Mouse (Mus musculus) left cerebral cortex, adult 8-10 months (tissue): ENCODE data around the gene Teddm3. TPM values are rescaled to one million over a fixed set of nuclear protein-coding genes. Genes with fewer than 3 reads are reported as not detected.
"Not testable (repeated sequence)": the region's sequence is repeated elsewhere in the genome, so short reads cannot be mapped to it uniquely, and the experiment has no call there.

Source experiments
- DNase-seq, 2 experiments: peaks; one replicate each; pipeline ENCODE4 v3.0.0; 2022; ENCODE audit warnings: low spot score in 2 of 2
- total RNA-seq, 4 experiments: library from RNA; stranded (reverse); gene quantifications; 2 replicates each; pipeline ENCODE4 v1.2.4; 2022

Teddm3 gene
- total RNA-seq, 4 experiments from 2014 or later: 0.95 to 1.9 (median 1.1) TPM

DNA sequence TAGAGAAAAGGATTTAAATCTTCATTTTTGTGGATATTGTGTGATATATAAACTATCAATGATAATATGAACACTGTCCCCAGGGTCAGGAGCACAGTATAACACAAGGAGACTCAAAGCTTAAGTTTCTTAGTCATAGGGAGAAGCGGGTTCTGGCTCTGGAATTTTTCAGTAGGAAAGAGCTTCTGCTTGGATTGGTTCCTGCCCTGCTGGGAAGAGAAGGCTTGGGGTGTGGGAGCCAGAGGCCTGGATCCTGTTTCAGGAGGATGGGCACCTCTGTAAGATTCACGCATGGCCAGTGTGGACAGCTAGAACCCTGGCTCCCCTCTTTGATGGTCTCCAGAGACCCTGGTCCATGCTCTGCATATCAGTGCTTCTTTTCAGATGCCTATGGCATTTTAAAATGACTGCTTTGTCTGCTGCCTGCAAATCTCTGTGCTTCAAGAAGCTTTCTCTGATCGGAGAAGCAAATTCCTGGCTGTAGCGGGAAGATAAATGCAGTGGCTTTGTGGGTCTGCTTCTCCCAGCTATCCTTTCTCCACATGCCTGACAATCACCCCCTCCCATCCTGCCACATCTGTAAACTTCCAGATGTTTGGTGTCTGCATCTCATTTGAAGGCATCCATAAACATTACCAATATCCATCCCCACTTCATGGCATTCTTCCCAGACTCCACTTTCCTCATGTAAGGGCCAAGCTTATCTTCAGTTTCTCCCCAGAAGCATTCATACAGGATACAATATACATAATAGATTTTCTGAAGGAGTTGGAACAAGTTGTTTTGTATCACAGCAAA is 2.0 kb downstream of the Teddm3 start:
- DNase-seq: no peak

DNA sequence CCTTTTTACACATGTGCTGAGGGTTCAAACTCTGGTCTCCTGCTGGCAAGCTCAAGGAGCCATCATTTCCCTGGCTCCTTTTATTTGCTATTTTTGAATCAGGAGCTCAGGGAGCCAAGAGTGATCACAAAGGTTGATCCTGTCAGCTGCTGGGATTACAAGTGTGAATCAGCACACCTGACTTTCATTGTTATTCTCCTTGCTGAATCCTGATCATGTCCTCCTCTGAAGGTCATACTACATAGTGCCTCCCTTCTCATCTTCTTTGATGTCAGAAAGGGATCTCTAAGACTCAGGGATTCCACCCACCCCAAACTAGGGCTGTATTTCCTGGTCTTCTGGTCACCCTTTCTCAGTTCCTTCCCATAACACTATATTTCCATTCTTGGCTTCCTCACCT is 3.9 kb downstream of the Teddm3 start:
- DNase-seq: no peak

DNA sequence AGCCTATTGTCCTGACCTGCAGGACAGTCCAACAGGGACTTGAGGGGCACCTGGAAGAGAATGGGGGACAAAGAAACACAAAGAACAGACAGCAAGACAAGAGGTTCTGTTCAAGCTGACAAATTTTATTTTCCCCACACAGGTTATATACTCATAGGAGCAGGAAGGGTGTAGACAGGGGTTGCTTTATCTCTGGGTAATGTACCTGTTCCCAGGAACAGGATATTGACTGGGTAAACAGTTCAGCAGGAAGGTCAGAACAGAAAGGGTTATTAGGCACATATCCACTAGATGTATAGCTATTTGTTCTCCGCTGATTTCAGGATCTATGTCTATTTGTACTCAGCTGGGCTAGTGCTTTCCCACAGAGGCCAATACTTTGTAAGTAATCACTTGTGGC is 5.3 kb downstream of the Teddm3 start:
- DNase-seq: not testable (repeated sequence)

DNA sequence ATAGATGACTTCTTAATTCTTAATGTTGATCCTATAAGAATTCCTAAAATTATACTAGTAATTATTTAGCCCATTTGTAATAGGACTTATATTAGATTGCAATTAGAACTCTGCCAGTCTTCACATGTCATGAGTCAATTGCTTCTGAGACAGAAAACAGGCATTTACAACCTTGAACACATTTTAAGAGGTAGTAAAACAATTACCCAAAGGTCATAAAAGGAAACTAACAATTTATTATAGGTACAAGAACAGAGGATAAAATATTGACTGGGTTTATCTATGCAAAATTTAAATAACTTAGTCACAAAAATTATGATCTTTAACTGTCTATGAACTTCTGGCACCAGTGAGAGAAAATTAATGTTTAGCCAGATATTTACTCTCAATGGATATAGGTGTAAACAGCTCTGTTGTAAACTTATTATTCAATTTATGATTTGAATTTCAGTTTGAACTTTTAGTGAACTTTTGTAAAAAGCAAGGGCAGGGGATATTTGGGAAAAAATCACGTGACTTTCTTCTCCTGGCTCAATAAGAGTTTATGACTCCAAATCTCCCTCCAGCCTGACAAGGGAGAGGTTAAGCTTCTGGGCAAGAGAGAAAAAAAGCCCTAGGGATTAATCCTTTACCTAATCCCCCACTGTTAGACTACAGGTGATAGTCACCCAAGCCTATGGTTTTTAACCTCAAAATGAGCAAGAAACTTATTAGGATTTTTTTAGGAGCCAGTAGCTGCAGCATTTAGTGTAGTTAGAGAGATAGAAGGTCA is 17.3 kb downstream of the Teddm3 start:
- no peak for DNase-seq

DNA sequence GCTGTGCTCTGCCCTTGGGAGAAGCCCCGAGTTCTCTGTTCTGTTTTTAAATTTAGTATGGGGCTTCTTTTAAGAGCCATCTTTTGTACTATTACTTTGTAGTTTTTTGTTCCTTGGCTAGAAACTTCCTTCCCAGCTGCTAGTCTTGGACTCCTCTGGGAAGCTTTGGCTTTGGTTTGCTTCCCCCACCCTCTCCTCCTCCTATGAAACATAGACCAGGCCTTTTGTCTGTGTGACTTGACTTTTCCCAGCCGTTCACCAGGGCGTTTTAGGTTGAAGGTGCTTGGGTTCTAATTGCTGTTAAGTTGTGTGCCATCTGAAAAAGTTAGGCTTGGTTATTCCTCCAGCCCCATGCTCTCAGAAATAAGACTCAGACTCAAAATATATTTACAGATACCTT is 26.1 kb downstream of the Teddm3 start:
- not testable (repeated sequence) for DNase-seq

GRCm38 (mm10) chr16:21122776-21123175 is 31.0 kb downstream of the Teddm3 start:
- DNase-seq: not testable (repeated sequence)

GRCm38 (mm10) chr16:21116078-21116477 is 37.7 kb downstream of the Teddm3 start:
- DNase-seq: no peak

GRCm38 (mm10) chr16:21109473-21109872 is 44.3 kb downstream of the Teddm3 start:
- DNase-seq: no peak

Other genes starting within 250 kb of the Teddm3 start
- gene Ephb3, start 50.8 kb upstream of the Teddm3 start, total RNA-seq: 10 to 100 TPM; 18.4 to 21.0 (median 19.9) TPM